Mouse (Mus musculus): ENCODE data around the gene Pias1. TPM values are rescaled to one million over a fixed set of nuclear protein-coding genes. Genes with fewer than 3 reads are reported as not detected.
A peak's percentile ranks its signal among the peaks of the same experiment; 100 is the strongest.

Gene Pias1
- polyA plus RNA-seq, 1 experiment = 34.6 TPM

- no peak for TF ChIP-seq CTCF (IDR thresholded peaks at IDR 0.05; ENCODE audit: extremely low read depth, insufficient read depth, low read length)
- no peak for TF ChIP-seq POLR2A (IDR thresholded peaks at IDR 0.05; ENCODE audit: extremely low read depth, insufficient read depth, low read length)
- H3K4me1 ChIP-seq (ENCODE audit: control insufficient read depth, insufficient read depth, low read length) = no peaks in the 10 kb centered on the region; the same call in 1 of the 2 replicates
- no peak overlapping the region for H3K4me3 ChIP-seq (ENCODE audit: insufficient read depth, low read length)
- H3K27ac ChIP-seq (ENCODE audit: insufficient read depth, low read length) = no peak overlapping the region
These were observed 35.0 kb downstream of the Pias1 start for GRCm38 (mm10) chr9:62952713-62953112.

GRCm38 (mm10) chr9:62945346-62945745 lies 42.4 kb downstream of the Pias1 start:
- Histone ChIP-seq H3K4me1 (ENCODE audit: control insufficient read depth, insufficient read depth, low read length) (peaks cover 1% of the 10 kb centered on the region; the same call in 1 of the 2 replicates), H3K27ac (ENCODE audit: insufficient read depth, low read length) (no peak overlapping the region), H3K4me3 (ENCODE audit: insufficient read depth, low read length) (no peak overlapping the region)
- TF ChIP-seq CTCF (IDR thresholded peaks at IDR 0.05; ENCODE audit: extremely low read depth, insufficient read depth, low read length) = no peak
- TF ChIP-seq POLR2A (IDR thresholded peaks at IDR 0.05; ENCODE audit: extremely low read depth, insufficient read depth, low read length) = no peak

GRCm38 (mm10) chr9:62944063-62944462 lies 43.7 kb downstream of the Pias1 start:
- H3K4me1 ChIP-seq (ENCODE audit: control insufficient read depth, insufficient read depth, low read length) = peaks cover 1% of the 10 kb centered on the region; the same call in 1 of the 2 replicates
- H3K4me3 ChIP-seq (ENCODE audit: insufficient read depth, low read length) = no peak overlapping the region
- no peak for TF ChIP-seq CTCF (IDR thresholded peaks at IDR 0.05; ENCODE audit: extremely low read depth, insufficient read depth, low read length)
- TF ChIP-seq POLR2A (IDR thresholded peaks at IDR 0.05; ENCODE audit: extremely low read depth, insufficient read depth, low read length) = no peak
- no peak overlapping the region for H3K27ac ChIP-seq (ENCODE audit: insufficient read depth, low read length)

GRCm38 (mm10) chr9:62940966-62941365 lies 46.8 kb downstream of the Pias1 start:
- Histone ChIP-seq H3K4me3 (ENCODE audit: insufficient read depth, low read length) (no peak overlapping the region), H3K27ac (ENCODE audit: insufficient read depth, low read length) (no peak overlapping the region), H3K4me1 (ENCODE audit: control insufficient read depth, insufficient read depth, low read length) (peaks cover 6% of the 10 kb centered on the region; the same call in 1 of the 2 replicates)
- TF ChIP-seq POLR2A (IDR thresholded peaks at IDR 0.05; ENCODE audit: extremely low read depth, insufficient read depth, low read length) = no peak
- TF ChIP-seq CTCF (IDR thresholded peaks at IDR 0.05; ENCODE audit: extremely low read depth, insufficient read depth, low read length) = no peak

GRCm38 (mm10) chr9:62935854-62936253 lies 51.9 kb downstream of the Pias1 start:
- H3K4me1 ChIP-seq (ENCODE audit: control insufficient read depth, insufficient read depth, low read length) = peaks cover 6% of the 10 kb centered on the region; the same call in 1 of the 2 replicates
- no peak overlapping the region for H3K27ac ChIP-seq (ENCODE audit: insufficient read depth, low read length)
- TF ChIP-seq POLR2A (IDR thresholded peaks at IDR 0.05; ENCODE audit: extremely low read depth, insufficient read depth, low read length) (no peak), CTCF (IDR thresholded peaks at IDR 0.05; ENCODE audit: extremely low read depth, insufficient read depth, low read length) (no peak)
- no peak overlapping the region for H3K4me3 ChIP-seq (ENCODE audit: insufficient read depth, low read length)

- Histone ChIP-seq H3K27ac (ENCODE audit: insufficient read depth, low read length) (no peak overlapping the region), H3K4me1 (ENCODE audit: control insufficient read depth, insufficient read depth, low read length) (peaks cover 8% of the 10 kb centered on the region; the same call in 1 of the 2 replicates), H3K4me3 (ENCODE audit: insufficient read depth, low read length) (no peak overlapping the region)
- TF ChIP-seq CTCF (IDR thresholded peaks at IDR 0.05; ENCODE audit: extremely low read depth, insufficient read depth, low read length) = no peak
- no peak for TF ChIP-seq POLR2A (IDR thresholded peaks at IDR 0.05; ENCODE audit: extremely low read depth, insufficient read depth, low read length)
These were observed 52.9 kb downstream of the Pias1 start for GRCm38 (mm10) chr9:62934700-62935400.

- H3K27ac ChIP-seq (ENCODE audit: insufficient read depth, low read length) = no peak overlapping the region
- TF ChIP-seq CTCF (IDR thresholded peaks at IDR 0.05; ENCODE audit: extremely low read depth, insufficient read depth, low read length) = no peak
- TF ChIP-seq POLR2A (IDR thresholded peaks at IDR 0.05; ENCODE audit: extremely low read depth, insufficient read depth, low read length) = no peak
- H3K4me1 ChIP-seq (ENCODE audit: control insufficient read depth, insufficient read depth, low read length) = peaks cover 8% of the 10 kb centered on the region; the same call in 1 of the 2 replicates
- H3K4me3 ChIP-seq (ENCODE audit: insufficient read depth, low read length) = no peak overlapping the region
These were observed 55.0 kb downstream of the Pias1 start for GRCm38 (mm10) chr9:62932575-62933339.

GRCm38 (mm10) chr9:62924886-62925610 lies 62.7 kb downstream of the Pias1 start:
- H3K4me3 ChIP-seq (ENCODE audit: insufficient read depth, low read length) = no peak overlapping the region
- H3K4me1 ChIP-seq (ENCODE audit: control insufficient read depth, insufficient read depth, low read length) = peaks cover 13% of the 10 kb centered on the region
- peak overlapping the region; percentile 79 for H3K27ac ChIP-seq (ENCODE audit: insufficient read depth, low read length)
- TF ChIP-seq POLR2A (IDR thresholded peaks at IDR 0.05; ENCODE audit: extremely low read depth, insufficient read depth, low read length) (no peak), CTCF (IDR thresholded peaks at IDR 0.05; ENCODE audit: extremely low read depth, insufficient read depth, low read length) (no peak)

- TF ChIP-seq POLR2A (IDR thresholded peaks at IDR 0.05; ENCODE audit: extremely low read depth, insufficient read depth, low read length) (no peak), CTCF (IDR thresholded peaks at IDR 0.05; ENCODE audit: extremely low read depth, insufficient read depth, low read length) (no peak)
- Histone ChIP-seq H3K4me3 (ENCODE audit: insufficient read depth, low read length) (no peak overlapping the region), H3K27ac (ENCODE audit: insufficient read depth, low read length) (no peak overlapping the region), H3K4me1 (ENCODE audit: control insufficient read depth, insufficient read depth, low read length) (peaks cover 10% of the 10 kb centered on the region)
These were observed 66.8 kb downstream of the Pias1 start for GRCm38 (mm10) chr9:62920877-62921276.
